In the genomic region with DNA sequence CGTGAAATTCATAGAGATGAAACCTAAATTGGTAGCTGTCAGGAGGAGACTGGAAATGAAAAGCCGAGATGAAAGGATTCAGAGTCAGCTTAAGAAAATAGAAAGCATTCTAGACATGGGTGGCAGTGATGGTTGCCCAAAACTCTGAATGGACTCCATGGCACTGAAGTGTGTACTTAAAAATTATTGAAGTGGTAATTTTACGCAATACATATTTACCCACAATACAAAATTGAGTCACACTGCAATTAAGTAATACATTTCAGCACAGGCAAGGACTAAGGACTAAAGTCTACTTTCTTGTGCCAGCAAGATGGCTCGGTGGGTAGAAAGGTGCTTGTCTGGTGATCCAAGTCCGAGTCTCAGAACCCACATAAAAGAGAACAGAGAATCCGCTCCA, we compare ENCODE assay signal across 24 mouse cellular contexts.
"Had no signal": no experiment of that assay in that cellular context is flagged by ENCODE, and none has a peak within 500 bp of the region (broad histone marks: within the 10 kb centered on the region; RNA-seq: fewer than 3 reads in every experiment).

No protein-coding gene starts in this region.

- H3K4me3 ChIP-seq: heart, adult 2 months; heart, embryonic 13.5 days; heart, embryonic 15.5 days; hindbrain, embryonic 13.5 days; hindbrain, embryonic 15.5 days; kidney, embryonic 15.5 days; layer of hippocampus, adult 2 months; left cerebral cortex, adult 2 months; limb, embryonic 10.5 days; limb, embryonic 12.5 days had no signal

- H3K4me2 ChIP-seq: heart, embryonic 11.5 days; heart, embryonic 13.5 days; heart, embryonic 15.5 days; hindbrain, embryonic 13.5 days; hindbrain, embryonic 15.5 days; kidney, embryonic 15.5 days; limb, embryonic 12.5 days had no signal

- H3K36me3 ChIP-seq: heart, embryonic 13.5 days; heart, embryonic 15.5 days; hindbrain, embryonic 13.5 days; hindbrain, embryonic 15.5 days; kidney, embryonic 15.5 days; limb, embryonic 10.5 days; limb, embryonic 12.5 days had no signal

- H3K27ac ChIP-seq: heart, adult 2 months; heart, embryonic 13.5 days; heart, embryonic 15.5 days; hindbrain, embryonic 13.5 days; hindbrain, embryonic 15.5 days; hindbrain, postnatal 0 days; kidney, embryonic 15.5 days; kidney, postnatal 0 days; layer of hippocampus, adult 2 months; left cerebral cortex, adult 2 months; limb, embryonic 10.5 days; limb, embryonic 12.5 days had no signal

- H3K9ac ChIP-seq: forebrain, postnatal 0 days; heart, embryonic 13.5 days; heart, embryonic 15.5 days; hindbrain, embryonic 13.5 days; hindbrain, embryonic 15.5 days; kidney, embryonic 15.5 days; limb, embryonic 12.5 days had no signal

- DNase-seq: forebrain, postnatal 0 days; gastrocnemius, postnatal 14 days; gastrocnemius, postnatal 36 days; heart, adult 2 months; heart, postnatal 14 days; heart, postnatal 36 days; kidney, adult 11 months; kidney, adult 2 months; kidney, adult 9 months; kidney, postnatal 14 days; kidney, postnatal 36 days had no signal

- H3K9me3 ChIP-seq: heart, embryonic 13.5 days; heart, embryonic 15.5 days; hindbrain, embryonic 13.5 days; hindbrain, embryonic 15.5 days; kidney, embryonic 15.5 days; limb, embryonic 10.5 days; limb, embryonic 12.5 days had no signal

- ATAC-seq: forebrain, postnatal 0 days; hindbrain, postnatal 0 days; intestine, embryonic 16.5 days had no signal
